Mouse (Mus musculus): ENCODE results near the gene Vmn2r30.
"Not testable (repeated sequence)": the region's sequence is repeated elsewhere in the genome, so short reads cannot be mapped to it uniquely, and the experiment has no call there.

DNA sequence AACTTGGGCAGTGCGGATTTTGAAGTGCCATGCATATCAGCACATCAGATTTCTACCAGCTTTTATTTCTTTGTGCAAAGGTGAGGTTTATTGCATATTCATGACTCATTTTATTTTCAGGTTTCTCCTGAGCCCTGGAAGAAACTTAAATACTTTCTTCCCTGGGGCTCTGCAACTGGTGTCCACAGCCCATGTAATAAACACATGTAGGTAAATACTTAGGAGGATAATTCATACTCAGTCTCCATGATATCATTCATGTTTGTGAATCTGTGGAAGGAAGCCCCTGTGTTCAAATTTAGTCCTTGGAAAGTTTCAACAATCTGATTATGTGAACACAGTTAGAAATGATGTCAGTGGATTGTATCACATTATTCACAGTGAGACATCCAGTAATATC lies at the start of gene Vmn2r30:
- not testable (repeated sequence) for TF ChIP-seq CTCF (IDR thresholded peaks at IDR 0.05; ENCODE audit: borderline replicate concordance, extremely low read depth, insufficient read depth, insufficient read length); POLR2A (IDR thresholded peaks at IDR 0.05; ENCODE audit: borderline replicate concordance, extremely low read depth, insufficient read depth, insufficient read length, poor library complexity, severe bottlenecking)

Measured in brain, embryonic 14.5 days (tissue).